Mouse (Mus musculus) hindbrain, embryonic 13.5 days (tissue): ENCODE measurements around the gene S1pr4. TPM values are rescaled to one million over a fixed set of nuclear protein-coding genes. Genes with fewer than 3 reads are reported as not detected.

Experiments
- ATAC-seq: fragments of 200-750 bp; cut with Nextera tagmentation; 2 replicates; pipeline ENCODE4 v1.8.0; 2017; ENCODE audit warnings: moderate TSS enrichment; ENCODE audit not compliant: low FRiP score
- H3K27ac ChIP-seq: fragments of 300-500 bp; sonication (generic); 2 replicates; pipeline ENCODE4 v1.5.1; 2015; ENCODE audit warnings: inconsistent platforms, mild to moderate bottlenecking, moderate library complexity
- H3K27me3 ChIP-seq: fragments of 300-500 bp; sonication (generic); 2 replicates; pipeline ENCODE4 v1.6.1; 2015; ENCODE audit warnings: mild to moderate bottlenecking, inconsistent platforms
- H3K36me3 ChIP-seq: fragments of 300-500 bp; sonication (generic); 2 replicates; pipeline ENCODE4 v1.6.1; 2015; ENCODE audit warnings: mild to moderate bottlenecking, inconsistent platforms
- H3K4me1 ChIP-seq: fragments of 300-500 bp; sonication (generic); replicated peaks from 2 replicates; pipeline ENCODE4 v1.6.1; 2015; ENCODE audit warnings: inconsistent platforms
- H3K4me2 ChIP-seq: fragments of 300-500 bp; sonication (generic); 2 replicates; pipeline ENCODE4 v1.6.1; 2015; ENCODE audit warnings: inconsistent platforms, mild to moderate bottlenecking, moderate library complexity
- H3K4me3 ChIP-seq: fragments of 300-500 bp; sonication (generic); 2 replicates; pipeline ENCODE4 v1.5.1; 2015; ENCODE audit warnings: mild to moderate bottlenecking, inconsistent platforms
- H3K9ac ChIP-seq: fragments of 300-500 bp; sonication (generic); 2 replicates; pipeline ENCODE4 v1.6.1; 2015; ENCODE audit warnings: mild to moderate bottlenecking, inconsistent platforms
- H3K9me3 ChIP-seq: fragments of 300-500 bp; sonication (generic); 2 replicates; pipeline ENCODE4 v1.6.1; 2016; ENCODE audit warnings: inconsistent platforms
- WGBS: fragments of 180-500 bp; shearing (Covaris S2); methylation state at CpG from one replicate; pipeline ENCODE4 v1.1.7; 2015; 5-methylcytosine and 5-hydroxymethylcytosine counted together
- polyA plus RNA-seq: library from polyadenylated mRNA; unstranded; fragments of >200 nt; fragmentation: Nextera tagmentation; extraction: Ambion mirVana; gene quantifications from 2 replicates; pipeline ENCODE4 v1.2.1, GENCODE M21; 2015

Gene S1pr4
- polyA plus RNA-seq, result 0.93 and 0.95 TPM in 2 replicates

DNA sequence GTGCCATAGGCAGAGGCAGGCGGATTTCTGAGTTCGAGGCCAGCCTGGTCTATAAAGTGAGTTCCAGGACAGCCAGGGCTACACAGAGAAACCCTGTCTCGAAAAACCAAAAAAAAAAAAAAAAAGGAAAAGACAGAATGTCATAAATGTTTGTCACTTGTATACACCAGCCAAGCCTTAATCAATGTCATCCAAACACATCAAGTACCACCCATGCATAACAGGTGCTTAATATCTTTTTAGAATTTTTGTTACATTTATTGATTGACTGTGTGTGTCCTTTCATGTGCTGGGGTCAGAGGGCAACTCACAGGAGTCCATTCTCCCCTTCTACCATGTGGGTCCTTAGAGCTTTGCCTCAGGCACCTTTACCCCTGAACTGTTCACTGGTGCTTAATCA, at the start of gene S1pr4:
Gene S1pr4 (minus strand): TSS at position 101 of the 400 bp plus-strand sequence.
- Histone ChIP-seq H3K9me3 (no peaks in the 10 kb centered on the region), H3K4me1 (peaks cover 22% of the 10 kb centered on the region), H3K36me3 (no peaks in the 10 kb centered on the region), H3K9ac (peak within 1 kb of the TSS; percentile 19; the same call in 1 of the 2 replicates), H3K27me3 (peaks cover 14% of the 10 kb centered on the region), H3K27ac (no peak within 1 kb of the TSS), H3K4me3 (no peak within 1 kb of the TSS), H3K4me2 (no peak within 1 kb of the TSS)
- no peak for ATAC-seq
- WGBS, result 88% methylated on average over 3 of the region's 3 CpGs

DNA sequence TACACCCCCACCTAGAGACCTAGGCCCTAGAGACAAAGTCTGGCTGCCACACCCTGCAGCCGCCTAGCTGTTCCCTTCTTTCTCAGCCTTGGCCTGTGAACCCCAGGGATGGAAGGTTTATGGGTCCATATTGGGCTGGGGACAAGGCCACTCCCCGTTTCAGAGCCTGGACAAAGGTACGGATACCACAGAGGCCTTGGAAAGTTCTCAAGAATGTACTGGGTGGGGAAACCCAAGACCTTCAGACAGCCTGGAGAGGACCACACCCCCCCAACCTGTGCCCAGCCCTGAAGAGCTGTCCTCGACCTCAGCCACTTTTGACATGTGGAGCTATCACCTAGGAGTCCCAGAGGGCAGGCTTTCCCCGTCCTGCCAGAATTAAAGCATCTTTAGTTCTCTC, 49.0 kb upstream of the S1pr4 start:
- H3K9me3 ChIP-seq, result no peaks in the 10 kb centered on the region
- H3K36me3 ChIP-seq, result no peaks in the 10 kb centered on the region
- peaks cover 7% of the 10 kb centered on the region for H3K4me1 ChIP-seq
- WGBS, result 74% methylated on average over 5 of the region's 5 CpGs
- no peak overlapping the region; the same call in 1 of the 2 replicates for H3K9ac ChIP-seq
- H3K27ac ChIP-seq, result no peak overlapping the region
- 0 out of 2 replicates have a peak, but pooled peaks cover 3% of the 10 kb centered on the region for H3K27me3 ChIP-seq
- ATAC-seq, result no peak
- H3K4me2 ChIP-seq, result no peak overlapping the region
- no peak overlapping the region for H3K4me3 ChIP-seq

DNA sequence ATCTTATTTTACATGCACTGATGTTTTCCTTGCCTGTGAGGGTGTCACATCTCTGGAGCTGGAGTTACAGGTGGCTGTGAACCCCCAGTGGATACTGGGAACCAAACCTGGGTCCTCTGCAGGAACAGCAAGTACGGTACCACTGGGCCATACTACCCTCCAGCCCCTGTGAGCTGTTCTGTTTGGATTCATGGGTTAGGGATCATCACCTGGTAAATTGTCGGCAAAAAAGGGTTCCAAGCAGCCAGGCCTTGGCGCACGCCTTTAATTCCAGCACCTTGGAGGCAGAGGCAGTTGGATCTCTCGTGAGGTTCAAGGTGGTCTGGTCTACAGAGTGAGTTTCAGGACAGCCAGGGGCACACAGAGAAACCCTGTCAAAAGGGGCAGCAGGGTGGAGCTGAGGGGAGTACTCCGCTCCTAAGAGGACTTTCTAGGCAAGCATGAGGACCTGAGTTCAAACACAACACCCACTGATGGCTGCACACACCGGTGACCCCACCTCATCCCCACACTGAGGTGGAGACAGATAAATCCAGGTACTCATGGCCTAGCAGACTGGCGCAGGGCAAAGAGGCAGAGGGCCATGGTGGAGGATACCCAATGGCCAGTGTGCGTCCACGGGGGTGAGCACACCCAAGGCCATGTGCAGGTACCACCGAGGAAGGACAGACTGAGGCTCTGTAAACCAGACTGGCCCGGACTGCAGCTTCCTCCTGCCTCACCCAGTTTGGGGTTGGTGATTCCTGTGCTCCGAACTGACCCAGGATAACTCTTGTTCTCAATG, 47.0 kb upstream of the S1pr4 start:
- Histone ChIP-seq H3K4me3 (no peak overlapping the region), H3K4me1 (peaks cover 27% of the 10 kb centered on the region), H3K9me3 (no peaks in the 10 kb centered on the region), H3K36me3 (peaks cover 3% of the 10 kb centered on the region; the same call in 1 of the 2 replicates), H3K4me2 (no peak overlapping the region), H3K27me3 (0 out of 2 replicates have a peak, but pooled peaks cover 3% of the 10 kb centered on the region), H3K9ac (0 out of 2 replicates have a peak overlapping the region, but pooled peaks have one; percentile 24), H3K27ac (no peak overlapping the region)
- no peak for ATAC-seq
- WGBS, result 93% methylated on average over 13 of the region's 13 CpGs

- H3K9ac ChIP-seq, result 0 out of 2 replicates have a peak overlapping the region, but pooled peaks have one; percentile 24
- 86% methylated on average over 5 of the region's 5 CpGs for WGBS
- H3K27ac ChIP-seq, result no peak overlapping the region
Measured at GRCm38 (mm10) chr10:81546332-81546731, 46.4 kb upstream of the S1pr4 start.

DNA sequence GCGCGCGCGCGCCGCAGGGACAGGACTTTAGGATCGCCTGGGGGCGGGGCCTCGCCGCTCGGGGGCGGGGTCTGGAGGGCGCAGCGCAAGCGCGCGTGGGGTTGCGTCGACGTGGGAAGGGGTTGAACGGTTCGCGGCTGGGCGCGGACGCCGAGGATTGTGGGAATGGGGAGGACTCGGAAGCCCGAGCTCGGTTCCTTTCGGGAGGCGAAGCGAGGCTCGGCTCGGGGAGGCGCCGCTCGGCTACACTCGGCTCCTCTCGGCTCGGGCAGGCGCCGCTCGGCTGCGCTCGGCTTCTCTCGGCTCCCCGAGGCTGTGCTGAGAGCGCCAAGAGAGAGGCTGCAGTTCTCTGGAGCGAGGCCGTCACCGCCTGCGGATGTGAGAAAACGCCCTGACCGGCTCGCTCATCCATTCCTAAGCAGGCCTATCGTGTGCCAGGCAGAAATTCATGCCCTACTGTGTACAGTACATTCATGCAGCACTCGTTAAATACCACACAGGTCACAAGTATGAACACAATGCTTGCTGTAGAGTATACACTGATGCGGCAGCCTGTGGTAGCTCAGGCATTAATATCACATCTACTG, 45.3 kb upstream of the S1pr4 start, which contains the start of gene Gna11:
Gene Gna11 (minus strand): TSS at position 30 of the 587 bp plus-strand sequence.
- 1% methylated on average over 55 of the region's 59 CpGs for WGBS
- H3K27ac ChIP-seq, result peak within 1 kb of the TSS; percentile 94

More at GRCm38 (mm10) chr10:81546332-81546731, 46.4 kb upstream of the S1pr4 start:
- peaks cover 3% of the 10 kb centered on the region; the same call in 1 of the 2 replicates for H3K36me3 ChIP-seq
- no peak for ATAC-seq
- H3K27me3 ChIP-seq, result 0 out of 2 replicates have a peak, but pooled peaks cover 3% of the 10 kb centered on the region
- no peaks in the 10 kb centered on the region for H3K9me3 ChIP-seq
- H3K4me1 ChIP-seq, result peaks cover 33% of the 10 kb centered on the region
- H3K4me2 ChIP-seq, result no peak overlapping the region
- H3K4me3 ChIP-seq, result no peak overlapping the region

GRCm38 (mm10) chr10:81544296-81545160, 44.6 kb upstream of the S1pr4 start:
- Histone ChIP-seq H3K36me3 (peaks cover 10% of the 10 kb centered on the region), H3K9ac (peak overlapping the region; percentile 99), H3K4me1 (peaks cover 44% of the 10 kb centered on the region), H3K9me3 (no peaks in the 10 kb centered on the region), H3K27me3 (0 out of 2 replicates have a peak, but pooled peaks cover 3% of the 10 kb centered on the region), H3K4me3 (peak overlapping the region; percentile 97), H3K27ac (peak overlapping the region; percentile 94), H3K4me2 (peak overlapping the region; percentile 98)
- under 1% methylated on average over 69 of the region's 93 CpGs for WGBS
- ATAC-seq, result peak; percentile 11

More for the DNA sequence above, 45.3 kb upstream of the S1pr4 start, which contains the start of gene Gna11:
- Histone ChIP-seq H3K9me3 (no peaks in the 10 kb centered on the region), H3K4me1 (peaks cover 42% of the 10 kb centered on the region), H3K4me2 (peak within 1 kb of the TSS; percentile 98), H3K36me3 (peaks cover 5% of the 10 kb centered on the region), H3K9ac (peak within 1 kb of the TSS; percentile 99), H3K27me3 (0 out of 2 replicates have a peak, but pooled peaks cover 3% of the 10 kb centered on the region), H3K4me3 (peak within 1 kb of the TSS; percentile 97)
- ATAC-seq, result peak; percentile 96

- Histone ChIP-seq H3K9ac (peak overlapping the region; percentile 99), H3K9me3 (no peaks in the 10 kb centered on the region), H3K27me3 (no peaks in the 10 kb centered on the region), H3K27ac (no peak overlapping the region), H3K36me3 (peaks cover 17% of the 10 kb centered on the region), H3K4me2 (peak overlapping the region; percentile 98), H3K4me1 (peaks cover 44% of the 10 kb centered on the region), H3K4me3 (peak overlapping the region; percentile 97)
- ATAC-seq, result no peak
- 57% methylated on average over 1 of the region's 1 CpGs for WGBS
Measured at GRCm38 (mm10) chr10:81543633-81544032, 43.7 kb upstream of the S1pr4 start.

GRCm38 (mm10) chr10:81542727-81543460, 43.0 kb upstream of the S1pr4 start:
- Histone ChIP-seq H3K4me3 (peak overlapping the region; percentile 97), H3K36me3 (peaks cover 17% of the 10 kb centered on the region), H3K4me2 (peak overlapping the region; percentile 98), H3K9me3 (no peaks in the 10 kb centered on the region), H3K4me1 (peaks cover 44% of the 10 kb centered on the region), H3K27me3 (no peaks in the 10 kb centered on the region), H3K27ac (no peak overlapping the region), H3K9ac (peak overlapping the region; percentile 99)
- 79% methylated on average over 7 of the region's 7 CpGs for WGBS
- no peak for ATAC-seq

- Histone ChIP-seq H3K9me3 (no peaks in the 10 kb centered on the region), H3K4me3 (no peak overlapping the region), H3K4me2 (0 out of 2 replicates have a peak overlapping the region, but pooled peaks have one; percentile 8), H3K4me1 (peaks cover 44% of the 10 kb centered on the region), H3K9ac (peak overlapping the region; percentile 99), H3K27me3 (no peaks in the 10 kb centered on the region), H3K27ac (no peak overlapping the region), H3K36me3 (peaks cover 20% of the 10 kb centered on the region)
- ATAC-seq, result no peak
- 87% methylated on average over 10 of the region's 10 CpGs for WGBS
Measured at GRCm38 (mm10) chr10:81541803-81542202, 41.9 kb upstream of the S1pr4 start.

DNA sequence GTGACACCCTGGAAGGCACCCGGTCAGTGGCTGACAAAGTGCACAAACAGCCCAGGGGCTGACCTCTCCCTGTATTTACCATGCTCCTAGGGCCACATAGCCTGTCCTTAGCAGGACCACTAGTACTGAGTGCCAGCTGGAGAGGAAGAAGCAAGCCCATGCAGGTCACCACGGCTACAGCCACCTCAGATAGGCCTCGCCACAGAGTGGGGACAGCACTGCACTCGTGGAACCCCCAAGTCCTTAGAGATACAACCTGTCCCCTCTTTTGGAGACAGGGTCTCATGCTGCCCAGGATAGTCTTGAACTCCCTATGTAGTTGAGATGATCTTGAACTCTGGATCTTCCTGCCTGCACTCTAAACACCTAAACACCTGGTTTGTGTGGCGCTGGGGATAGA, 41.4 kb upstream of the S1pr4 start:
- WGBS, result 91% methylated on average over 5 of the region's 5 CpGs
- Histone ChIP-seq H3K27ac (no peak overlapping the region), H3K4me2 (0 out of 2 replicates have a peak overlapping the region, but pooled peaks have one; percentile 8), H3K9ac (peak overlapping the region; percentile 99), H3K9me3 (no peaks in the 10 kb centered on the region), H3K4me3 (no peak overlapping the region), H3K27me3 (no peaks in the 10 kb centered on the region), H3K4me1 (peaks cover 44% of the 10 kb centered on the region), H3K36me3 (peaks cover 20% of the 10 kb centered on the region)
- ATAC-seq, result no peak
